Mouse (Mus musculus) hindbrain, embryonic 14.5 days (tissue): ENCODE measurements around the gene Zbtb43. TPM values are rescaled to one million over a fixed set of nuclear protein-coding genes. Genes with fewer than 3 reads are reported as not detected.
A peak's percentile ranks its signal among the peaks of the same experiment; 100 is the strongest.

Experiments used
- ATAC-seq: fragments of 200-750 bp; cut with Nextera tagmentation; 2 replicates; pipeline ENCODE4 v1.8.0; 2017; ENCODE audit warnings: moderate number of reproducible peaks, mild to moderate bottlenecking, moderate TSS enrichment, moderate library complexity; ENCODE audit not compliant: low FRiP score
- DNase-seq: peaks from one replicate; pipeline ENCODE4 v3.0.0-alpha.2; 2015; ENCODE audit warnings: low spot score
- H3K27ac ChIP-seq: fragments of 300-500 bp; sonication (generic); 2 replicates; pipeline ENCODE4 v1.5.1; 2014; ENCODE audit warnings: mild to moderate bottlenecking, moderate library complexity
- H3K27me3 ChIP-seq: fragments of 300-500 bp; sonication (generic); 2 replicates; pipeline ENCODE4 v1.6.1; 2014; ENCODE audit warnings: mild to moderate bottlenecking, low read length, mixed read lengths; ENCODE audit not compliant: control insufficient read depth, insufficient read depth
- H3K36me3 ChIP-seq: fragments of 300-500 bp; sonication (generic); replicated peaks from 2 replicates; pipeline ENCODE4 v1.6.1; 2014; ENCODE audit not compliant: control insufficient read depth, insufficient read depth
- H3K4me1 ChIP-seq: fragments of 300-500 bp; sonication (generic); replicated peaks from 2 replicates; pipeline ENCODE4 v1.6.1; 2014; ENCODE audit warnings: antibody characterized with exemption, low read length, mixed read lengths; ENCODE audit not compliant: control insufficient read depth, insufficient read depth
- H3K4me2 ChIP-seq: fragments of 300-500 bp; sonication (generic); replicated peaks from 2 replicates; pipeline ENCODE4 v1.6.1; 2014; ENCODE audit warnings: mild to moderate bottlenecking, moderate library complexity
- H3K4me3 ChIP-seq: fragments of 300-500 bp; sonication (generic); replicated peaks from 2 replicates; pipeline ENCODE4 v1.5.1; 2014; ENCODE audit warnings: mild to moderate bottlenecking, low read length
- H3K9ac ChIP-seq: fragments of 300-500 bp; sonication (generic); 2 replicates; pipeline ENCODE4 v1.6.1; 2014
- H3K9me3 ChIP-seq: fragments of 300-500 bp; sonication (generic); 2 replicates; pipeline ENCODE4 v1.6.1; 2016; ENCODE audit warnings: low read length; ENCODE audit not compliant: control insufficient read depth
- WGBS: fragments of 180-500 bp; shearing (Covaris S2); extraction: QIAGEN DNeasy Blood & Tissue Kit; methylation state at CpG from one replicate; pipeline ENCODE4 v1.1.7; 2014; 5-methylcytosine and 5-hydroxymethylcytosine counted together
- polyA plus RNA-seq: library from polyadenylated mRNA; unstranded; fragments of >200 nt; fragmentation: Nextera tagmentation; extraction: Ambion mirVana; gene quantifications from 2 replicates; pipeline ENCODE4 v1.2.1, GENCODE M21; 2014

Gene Zbtb43
- polyA plus RNA-seq, 1 experiment from 2014 or later: 30.5 TPM

GRCm38 (mm10) chr2:33487332-33487731, 19.0 kb upstream of the Zbtb43 start:
- DNase-seq: no peak
- ATAC-seq: no peak

GRCm38 (mm10) chr2:33486866-33487265, 18.5 kb upstream of the Zbtb43 start:
- H3K4me1 ChIP-seq: 0 out of 2 replicates have a peak, but pooled peaks cover 7% of the 10 kb centered on the region
- H3K4me2 ChIP-seq: no peak overlapping the region
- H3K4me3 ChIP-seq: no peak overlapping the region
- ATAC-seq (peak; percentile 60; the same call in 1 of the 2 replicates), DNase-seq (peak; percentile 89)
- H3K27ac ChIP-seq: peak overlapping the region; percentile 27; the same call in 1 of the 2 replicates
- H3K9me3 ChIP-seq: no peaks in the 10 kb centered on the region
- no peaks in the 10 kb centered on the region for H3K36me3 ChIP-seq
- WGBS: 8% methylated on average over 9 of the region's 9 CpGs
- 0 out of 2 replicates have a peak, but pooled peaks cover 5% of the 10 kb centered on the region for H3K27me3 ChIP-seq
- no peak overlapping the region for H3K9ac ChIP-seq

More at GRCm38 (mm10) chr2:33487332-33487731, 19.0 kb upstream of the Zbtb43 start:
- Histone ChIP-seq H3K4me3 (no peak overlapping the region), H3K9ac (no peak overlapping the region), H3K36me3 (no peaks in the 10 kb centered on the region), H3K4me1 (0 out of 2 replicates have a peak, but pooled peaks cover 7% of the 10 kb centered on the region), H3K4me2 (no peak overlapping the region), H3K9me3 (no peaks in the 10 kb centered on the region), H3K27ac (peak overlapping the region; percentile 27; the same call in 1 of the 2 replicates), H3K27me3 (0 out of 2 replicates have a peak, but pooled peaks cover 5% of the 10 kb centered on the region)
- 60% methylated on average over 8 of the region's 8 CpGs for WGBS

DNA sequence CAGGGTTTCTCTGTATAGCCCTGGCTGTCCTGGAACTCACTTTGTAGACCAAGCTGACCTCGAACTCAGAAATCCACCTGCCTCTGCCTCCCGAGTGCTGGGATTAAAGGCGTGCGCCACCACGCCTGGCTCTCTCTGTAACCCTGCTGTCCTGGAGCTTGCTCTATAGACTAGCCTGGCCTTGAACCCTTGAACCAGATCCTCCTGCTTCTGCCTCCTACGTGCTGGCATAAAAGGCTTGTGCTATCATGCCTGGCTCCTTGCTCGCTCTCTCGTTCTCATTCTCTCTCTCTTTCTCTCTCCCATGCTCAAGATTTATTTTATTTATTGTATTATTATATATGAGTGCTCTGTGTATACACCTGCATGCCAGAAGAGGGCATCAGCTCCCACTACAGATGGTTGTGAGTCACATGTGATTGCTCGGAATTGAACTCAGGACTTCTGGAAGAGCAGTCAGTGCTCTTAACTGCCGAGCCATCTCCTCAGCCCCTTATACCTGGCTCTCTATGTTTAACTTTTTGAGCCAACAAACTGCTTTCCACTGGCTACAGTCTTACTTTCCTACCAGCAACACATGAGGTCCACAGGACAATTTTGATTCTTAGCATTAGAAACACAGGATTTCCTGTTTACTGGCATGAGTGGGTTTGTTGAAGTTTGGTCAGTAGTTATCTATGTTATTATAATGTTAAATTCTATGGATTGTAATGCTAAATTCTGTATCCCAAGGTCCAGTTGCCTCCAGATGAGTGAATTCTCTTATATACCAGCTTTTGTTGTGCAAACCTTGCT, 9.8 kb upstream of the Zbtb43 start:
- no peaks in the 10 kb centered on the region for H3K9me3 ChIP-seq
- 92% methylated on average over 10 of the region's 10 CpGs for WGBS
- no peak for ATAC-seq

GRCm38 (mm10) chr2:33475961-33476360, 7.6 kb upstream of the Zbtb43 start:
- Histone ChIP-seq H3K9ac (no peak overlapping the region), H3K4me2 (no peak overlapping the region), H3K27ac (no peak overlapping the region), H3K36me3 (no peaks in the 10 kb centered on the region), H3K4me1 (no peaks in the 10 kb centered on the region), H3K27me3 (no peaks in the 10 kb centered on the region), H3K9me3 (no peaks in the 10 kb centered on the region), H3K4me3 (no peak overlapping the region)
- ATAC-seq (no peak), DNase-seq (peak; percentile 62)

More for the DNA sequence above, 9.8 kb upstream of the Zbtb43 start:
- no peak overlapping the region for H3K27ac ChIP-seq
- no peak overlapping the region for H3K4me3 ChIP-seq
- H3K27me3 ChIP-seq: no peaks in the 10 kb centered on the region
- no peak overlapping the region for H3K9ac ChIP-seq
- no peaks in the 10 kb centered on the region for H3K4me1 ChIP-seq
- no peaks in the 10 kb centered on the region for H3K36me3 ChIP-seq
- no peak for DNase-seq
- no peak overlapping the region for H3K4me2 ChIP-seq

GRCm38 (mm10) chr2:33467546-33468465, 553 bp downstream of the Zbtb43 start:
- H3K4me1 ChIP-seq: peaks cover 24% of the 10 kb centered on the region
- peak; percentile 56 for ATAC-seq
- peak overlapping the region; percentile 57; the same call in 1 of the 2 replicates for H3K27ac ChIP-seq
- peak overlapping the region; percentile 92 for H3K9ac ChIP-seq
- DNase-seq: no peak
- H3K9me3 ChIP-seq: no peaks in the 10 kb centered on the region
- 7% methylated on average over 55 of the region's 57 CpGs for WGBS
- no peaks in the 10 kb centered on the region for H3K27me3 ChIP-seq
- peaks cover 19% of the 10 kb centered on the region; the same call in 1 of the 2 replicates for H3K36me3 ChIP-seq
- H3K4me2 ChIP-seq: peak overlapping the region; percentile 89
- peak overlapping the region; percentile 97 for H3K4me3 ChIP-seq

GRCm38 (mm10) chr2:33465966-33466365, 2.4 kb downstream of the Zbtb43 start:
- peaks cover 36% of the 10 kb centered on the region for H3K36me3 ChIP-seq
- H3K4me2 ChIP-seq: no peak overlapping the region
- no peak for ATAC-seq
- no peaks in the 10 kb centered on the region for H3K9me3 ChIP-seq
- H3K27ac ChIP-seq: no peak overlapping the region
- WGBS: 66% methylated on average over 4 of the region's 4 CpGs
- no peak overlapping the region for H3K4me3 ChIP-seq
- H3K4me1 ChIP-seq: peaks cover 24% of the 10 kb centered on the region
- H3K9ac ChIP-seq: no peak overlapping the region
- no peaks in the 10 kb centered on the region for H3K27me3 ChIP-seq
- no peak for DNase-seq

DNA sequence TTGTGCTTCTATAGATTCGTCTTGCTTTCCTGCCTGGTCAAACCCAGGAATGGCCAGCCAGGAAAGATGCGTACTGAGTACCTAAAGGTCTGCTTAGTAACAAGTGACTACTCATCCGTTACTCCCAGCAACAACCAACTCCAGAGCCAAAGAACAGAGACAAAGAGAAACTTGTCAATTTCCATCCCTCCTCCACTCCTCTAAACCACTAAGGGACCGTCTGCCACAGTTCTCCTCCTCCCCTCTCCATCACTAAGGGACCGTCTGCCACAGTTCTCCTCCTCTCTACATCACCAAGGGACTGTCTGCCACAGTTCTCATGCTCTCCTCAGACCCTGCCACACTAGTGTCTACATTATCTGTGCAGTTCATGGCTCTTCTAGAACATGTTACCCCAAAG, 3.1 kb downstream of the Zbtb43 start:
- Histone ChIP-seq H3K9me3 (no peaks in the 10 kb centered on the region), H3K4me3 (no peak overlapping the region), H3K27me3 (no peaks in the 10 kb centered on the region), H3K4me1 (peaks cover 24% of the 10 kb centered on the region), H3K9ac (no peak overlapping the region), H3K36me3 (peaks cover 42% of the 10 kb centered on the region), H3K4me2 (no peak overlapping the region), H3K27ac (no peak overlapping the region)
- WGBS: 53% methylated on average over 5 of the region's 5 CpGs
- no peak for DNase-seq
- ATAC-seq: no peak

DNA sequence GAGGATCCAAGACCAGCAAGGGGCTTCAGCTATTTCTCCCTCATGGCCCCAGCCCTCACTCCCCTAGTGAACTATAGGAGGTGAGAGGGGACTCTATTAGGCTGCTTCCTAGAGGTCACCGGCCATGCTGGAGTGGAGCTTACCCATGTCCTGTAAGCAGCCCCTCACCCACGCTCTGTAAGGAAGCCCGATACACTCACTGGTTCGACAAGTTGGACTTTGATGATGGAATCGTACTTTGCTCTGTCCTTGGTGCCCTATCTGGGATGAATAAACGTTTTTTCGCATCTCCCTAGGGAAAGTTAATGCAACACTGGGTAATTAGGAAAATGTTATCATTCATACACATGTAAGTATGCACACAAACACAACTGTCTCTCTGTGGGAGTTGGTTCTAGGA, 6.3 kb downstream of the Zbtb43 start:
- Histone ChIP-seq H3K9me3 (no peaks in the 10 kb centered on the region), H3K36me3 (peaks cover 53% of the 10 kb centered on the region), H3K4me1 (peaks cover 16% of the 10 kb centered on the region), H3K27ac (no peak overlapping the region), H3K4me2 (no peak overlapping the region), H3K27me3 (no peaks in the 10 kb centered on the region), H3K9ac (no peak overlapping the region), H3K4me3 (no peak overlapping the region)
- 90% methylated on average over 7 of the region's 7 CpGs for WGBS
- ATAC-seq (no peak), DNase-seq (no peak)

GRCm38 (mm10) chr2:33461066-33461465, 7.3 kb downstream of the Zbtb43 start:
- DNase-seq (no peak), ATAC-seq (no peak)
- peaks cover 8% of the 10 kb centered on the region; the same call in 1 of the 2 replicates for H3K4me1 ChIP-seq
- H3K36me3 ChIP-seq: peaks cover 61% of the 10 kb centered on the region
- no peaks in the 10 kb centered on the region for H3K27me3 ChIP-seq
- no peaks in the 10 kb centered on the region for H3K9me3 ChIP-seq
- no peak overlapping the region for H3K9ac ChIP-seq
- H3K4me2 ChIP-seq: no peak overlapping the region
- H3K27ac ChIP-seq: no peak overlapping the region
- H3K4me3 ChIP-seq: no peak overlapping the region
- 56% methylated on average over 1 of the region's 1 CpGs for WGBS
